Mouse (Mus musculus): ENCODE results near the gene Selenom. TPM values are rescaled to one million over a fixed set of nuclear protein-coding genes. Genes with fewer than 3 reads are reported as not detected.
A peak's percentile ranks its signal among the peaks of the same experiment; 100 is the strongest.

Selenom gene
- polyA plus RNA-seq, 1 experiment from 2014 or later = 75.6 TPM

- Histone ChIP-seq H3K4me2 (peak overlapping the region; percentile 91; the same call in 1 of the 2 replicates), H3K9ac (no peak overlapping the region), H3K27me3 (replicated peaks) (peaks cover 21% of the 10 kb centered on the region), H3K27ac (no peak overlapping the region), H3K4me1 (peaks cover 37% of the 10 kb centered on the region), H3K36me3 (replicated peaks) (no peaks in the 10 kb centered on the region), H3K9me3 (no peaks in the 10 kb centered on the region), H3K4me3 (peak overlapping the region; percentile 43; the same call in 1 of the 2 replicates)
- 82% methylated on average over 5 of the region's 5 CpGs for WGBS
- ATAC-seq (replicated peaks) = no peak
These were observed 1.6 kb downstream of the Selenom start for GRCm38 (mm10) chr11:3516121-3516520.

GRCm38 (mm10) chr11:3516859-3517845, 2.7 kb downstream of the Selenom start:
- Histone ChIP-seq H3K9ac (peak overlapping the region; percentile 49), H3K9me3 (no peaks in the 10 kb centered on the region), H3K4me1 (peaks cover 37% of the 10 kb centered on the region), H3K4me3 (peak overlapping the region; percentile 43), H3K27me3 (replicated peaks) (peaks cover 21% of the 10 kb centered on the region), H3K4me2 (peak overlapping the region; percentile 91), H3K27ac (no peak overlapping the region), H3K36me3 (replicated peaks) (no peaks in the 10 kb centered on the region)
- peak; percentile 65 for ATAC-seq (replicated peaks)
- WGBS = 1% methylated on average over 50 of the region's 50 CpGs

- WGBS = 63% methylated on average over 13 of the region's 13 CpGs
- Histone ChIP-seq H3K4me1 (peaks cover 37% of the 10 kb centered on the region), H3K4me3 (peak overlapping the region; percentile 43), H3K27me3 (replicated peaks) (peaks cover 21% of the 10 kb centered on the region), H3K9ac (no peak overlapping the region), H3K9me3 (no peaks in the 10 kb centered on the region), H3K27ac (no peak overlapping the region), H3K4me2 (peak overlapping the region; percentile 91), H3K36me3 (replicated peaks) (no peaks in the 10 kb centered on the region)
- no peak; the same call in 1 of the 2 replicates for ATAC-seq (replicated peaks)
These were observed 3.6 kb downstream of the Selenom start for GRCm38 (mm10) chr11:3517846-3518732.

- no peak overlapping the region for H3K4me2 ChIP-seq
- no peak overlapping the region for H3K4me3 ChIP-seq
- no peak overlapping the region for H3K27ac ChIP-seq
- ATAC-seq (replicated peaks) = no peak
- H3K36me3 ChIP-seq (replicated peaks) = no peaks in the 10 kb centered on the region
- peaks cover 34% of the 10 kb centered on the region for H3K4me1 ChIP-seq
- no peak overlapping the region for H3K9ac ChIP-seq
- H3K27me3 ChIP-seq (replicated peaks) = peaks cover 21% of the 10 kb centered on the region
- WGBS = 78% methylated on average over 4 of the region's 4 CpGs
- no peaks in the 10 kb centered on the region for H3K9me3 ChIP-seq
These were observed 4.7 kb downstream of the Selenom start for GRCm38 (mm10) chr11:3519051-3519726.

GRCm38 (mm10) chr11:3519756-3520398, 5.4 kb downstream of the Selenom start:
- Histone ChIP-seq H3K4me2 (no peak overlapping the region), H3K27me3 (replicated peaks) (peaks cover 21% of the 10 kb centered on the region), H3K27ac (no peak overlapping the region), H3K4me1 (peaks cover 27% of the 10 kb centered on the region), H3K9me3 (no peaks in the 10 kb centered on the region), H3K36me3 (replicated peaks) (no peaks in the 10 kb centered on the region), H3K4me3 (no peak overlapping the region), H3K9ac (no peak overlapping the region)
- ATAC-seq (replicated peaks) = no peak
- 83% methylated on average over 11 of the region's 11 CpGs for WGBS

GRCm38 (mm10) chr11:3520919-3521318, 6.4 kb downstream of the Selenom start:
- peaks cover 17% of the 10 kb centered on the region for H3K4me1 ChIP-seq
- 80% methylated on average over 14 of the region's 14 CpGs for WGBS
- no peaks in the 10 kb centered on the region for H3K36me3 ChIP-seq (replicated peaks)
- H3K27me3 ChIP-seq (replicated peaks) = peaks cover 13% of the 10 kb centered on the region
- ATAC-seq (replicated peaks) = no peak
- H3K9me3 ChIP-seq = no peaks in the 10 kb centered on the region
- no peak overlapping the region for H3K4me2 ChIP-seq
- no peak overlapping the region for H3K9ac ChIP-seq
- H3K4me3 ChIP-seq = no peak overlapping the region
- H3K27ac ChIP-seq = no peak overlapping the region

- Histone ChIP-seq H3K4me1 (peaks cover 13% of the 10 kb centered on the region), H3K9ac (no peak overlapping the region), H3K4me2 (no peak overlapping the region), H3K4me3 (no peak overlapping the region), H3K27me3 (replicated peaks) (peaks cover 7% of the 10 kb centered on the region; the same call in 1 of the 2 replicates), H3K27ac (no peak overlapping the region), H3K9me3 (no peaks in the 10 kb centered on the region), H3K36me3 (replicated peaks) (no peaks in the 10 kb centered on the region)
- ATAC-seq (replicated peaks) = no peak
- 91% methylated on average over 23 of the region's 23 CpGs for WGBS
These were observed 7.1 kb downstream of the Selenom start for GRCm38 (mm10) chr11:3521339-3522224.

GRCm38 (mm10) chr11:3522285-3523000, 8.0 kb downstream of the Selenom start:
- ATAC-seq (replicated peaks) = no peak
- peaks cover 4% of the 10 kb centered on the region for H3K4me1 ChIP-seq
- H3K27ac ChIP-seq = no peak overlapping the region
- no peaks in the 10 kb centered on the region for H3K9me3 ChIP-seq
- WGBS = 93% methylated on average over 17 of the region's 17 CpGs
- H3K27me3 ChIP-seq (replicated peaks) = peaks cover 5% of the 10 kb centered on the region; the same call in 1 of the 2 replicates
- no peak overlapping the region for H3K4me2 ChIP-seq
- H3K4me3 ChIP-seq = no peak overlapping the region
- H3K36me3 ChIP-seq (replicated peaks) = no peaks in the 10 kb centered on the region
- no peak overlapping the region for H3K9ac ChIP-seq

GRCm38 (mm10) chr11:3523840-3524582, 9.5 kb downstream of the Selenom start:
- H3K27me3 ChIP-seq (replicated peaks) = no peaks in the 10 kb centered on the region
- ATAC-seq (replicated peaks) = no peak
- H3K4me3 ChIP-seq = no peak overlapping the region
- no peak overlapping the region for H3K9ac ChIP-seq
- WGBS = 77% methylated on average over 7 of the region's 7 CpGs
- H3K4me1 ChIP-seq = no peaks in the 10 kb centered on the region
- H3K9me3 ChIP-seq = no peaks in the 10 kb centered on the region
- H3K4me2 ChIP-seq = no peak overlapping the region
- H3K27ac ChIP-seq = no peak overlapping the region
- no peaks in the 10 kb centered on the region for H3K36me3 ChIP-seq (replicated peaks)

- H3K9me3 ChIP-seq = no peaks in the 10 kb centered on the region
- no peaks in the 10 kb centered on the region for H3K4me1 ChIP-seq
- H3K27ac ChIP-seq = no peak overlapping the region
- ATAC-seq (replicated peaks) = no peak
- no peak overlapping the region for H3K4me2 ChIP-seq
- no peak overlapping the region for H3K4me3 ChIP-seq
- H3K9ac ChIP-seq = no peak overlapping the region
- H3K36me3 ChIP-seq (replicated peaks) = no peaks in the 10 kb centered on the region
- no peaks in the 10 kb centered on the region for H3K27me3 ChIP-seq (replicated peaks)
- WGBS = 79% methylated on average over 4 of the region's 4 CpGs
These were observed 11.1 kb downstream of the Selenom start for GRCm38 (mm10) chr11:3525560-3525959.

Data from midbrain, embryonic 15.5 days (tissue).